Mouse (Mus musculus) ES-E14 (cell line): Measurements from ENCODE around the gene Polr1a. TPM values are rescaled to one million over a fixed set of nuclear protein-coding genes. Genes with fewer than 3 reads are reported as not detected.

ENCODE experiments used
- DNase-seq: peaks from one replicate; pipeline ENCODE4 v3.0.0-alpha.2; 2013; ENCODE audit warnings: low read depth, low spot score
- H3K27ac ChIP-seq: 2 replicates; pipeline ENCODE4 v1.5.1; 2012; ENCODE audit warnings: low read depth, mild to moderate bottlenecking, low read length, moderate library complexity, mixed read lengths; ENCODE audit not compliant: poor library complexity, insufficient read depth, severe bottlenecking
- H3K36me3 ChIP-seq: 2 replicates; pipeline ENCODE4 v1.6.1; 2012; ENCODE audit warnings: mild to moderate bottlenecking, low read length, moderate library complexity, mixed read lengths; ENCODE audit not compliant: control insufficient read depth, poor library complexity, insufficient read depth, severe bottlenecking
- H3K4me1 ChIP-seq, 2 experiments: fragments of 150-350 bp in 1 of 2; sonication (generic) in 1 of 2; 2 replicates each; pipeline ENCODE4 v1.6.1; 2012; ENCODE audit warnings: low read length in 2 of 2, mild to moderate bottlenecking in 1 of 2, mixed read lengths in 1 of 2; ENCODE audit not compliant: control insufficient read depth in 2 of 2, insufficient read depth in 2 of 2, poor library complexity in 1 of 2
- H3K4me3 ChIP-seq, 2 experiments: fragments of 150-350 bp in 1 of 2; sonication (generic) in 1 of 2; 2 replicates each; pipeline ENCODE4 v1.5.1; 2012; ENCODE audit warnings: low read length in 2 of 2, low read depth in 1 of 2, mild to moderate bottlenecking in 1 of 2, mixed read lengths in 1 of 2; ENCODE audit not compliant: insufficient read depth in 1 of 2, poor library complexity in 1 of 2, severe bottlenecking in 1 of 2
- H3K9ac ChIP-seq: 2 replicates; pipeline ENCODE4 v1.6.1; 2012; ENCODE audit warnings: low read depth, mild to moderate bottlenecking, low read length, mixed read lengths; ENCODE audit not compliant: poor library complexity, insufficient read depth, severe bottlenecking
- H3K9me3 ChIP-seq: fragments of 150-350 bp; sonication (generic); 2 replicates; pipeline ENCODE4 v1.6.1; 2012; ENCODE audit warnings: low read depth, mild to moderate bottlenecking, low read length; ENCODE audit not compliant: control insufficient read depth, insufficient read depth
- CHD2 ChIP-seq: IDR thresholded peaks from 2 replicates; pipeline ENCODE4 v1.6.1; 2014; ENCODE audit warnings: mild to moderate bottlenecking, low read depth, low read length, inconsistent platforms
- HCFC1 ChIP-seq: IDR thresholded peaks from 2 replicates; pipeline ENCODE4 v1.6.1; 2012; ENCODE audit warnings: low read length, inconsistent platforms, borderline replicate concordance; ENCODE audit not compliant: insufficient read depth
- MAFK ChIP-seq: IDR thresholded peaks from 2 replicates; pipeline ENCODE4 v1.6.1; 2014; ENCODE audit warnings: mild to moderate bottlenecking, low read depth, low read length, inconsistent platforms; ENCODE audit not compliant: insufficient read depth
- ZC3H11A ChIP-seq: IDR thresholded peaks from 2 replicates; pipeline ENCODE4 v1.6.1; 2012; ENCODE audit warnings: low read depth, mild to moderate bottlenecking, inconsistent platforms, low read length, borderline replicate concordance
- ZNF384 ChIP-seq: IDR thresholded peaks from 2 replicates; pipeline ENCODE4 v1.6.1; 2012; ENCODE audit warnings: low read depth, low read length, inconsistent platforms
- in situ Hi-C, 2 experiments: fragments of 600-800 bp; cut with MboI; formaldehyde crosslinking; loops; one replicate each; pipeline ENCODE4 v1.15.1; 2025; ENCODE audit warnings: low sequenced_read_pairs in 2 of 2, inconsistent platforms in 1 of 2; ENCODE audit not compliant: unreplicated experiment in 2 of 2
- total RNA-seq: library from RNA; depleted of rRNA; stranded (reverse); fragments of 300-350 nt; gene quantifications from 2 replicates; pipeline ENCODE4 v1.2.3, GENCODE M21; 2012

Gene Polr1a
- total RNA-seq, 1 experiment, result 111 TPM

- DNase-seq, result no peak
- in situ Hi-C loops, result no loop called here
- Histone ChIP-seq H3K36me3 (peaks cover 25% of the 10 kb centered on the region), H3K4me3 (no peak overlapping the region), H3K27ac (no peak overlapping the region), H3K9ac (no peak overlapping the region), H3K4me1 (no peaks in the 10 kb centered on the region), H3K9me3 (peaks cover 12% of the 10 kb centered on the region; the same call in 1 of the 2 replicates)
- no peak for TF ChIP-seq HCFC1
- TF ChIP-seq MAFK, result no peak
- TF ChIP-seq ZNF384, result no peak
- no peak for TF ChIP-seq ZC3H11A
- TF ChIP-seq CHD2, result no peak
These were observed 53.3 kb downstream of the Polr1a start for GRCm38 (mm10) chr6:71962119-71962518.

- H3K27ac ChIP-seq, result no peak overlapping the region
- no peak overlapping the region for H3K4me3 ChIP-seq
- no peak for DNase-seq
- no peak for TF ChIP-seq CHD2
- TF ChIP-seq ZNF384, result no peak
- no peak for TF ChIP-seq ZC3H11A
- TF ChIP-seq MAFK, result no peak
- peaks cover 12% of the 10 kb centered on the region; the same call in 1 of the 2 replicates for H3K9me3 ChIP-seq
- in situ Hi-C loops, result no loop called here
- peaks cover 28% of the 10 kb centered on the region for H3K36me3 ChIP-seq
- H3K4me1 ChIP-seq, result no peaks in the 10 kb centered on the region
- H3K9ac ChIP-seq, result no peak overlapping the region
These were observed 53.9 kb downstream of the Polr1a start for GRCm38 (mm10) chr6:71962706-71963105.

- Histone ChIP-seq H3K36me3 (peaks cover 33% of the 10 kb centered on the region), H3K27ac (no peak overlapping the region), H3K9ac (no peak overlapping the region), H3K4me1 (no peaks in the 10 kb centered on the region), H3K9me3 (peaks cover 12% of the 10 kb centered on the region; the same call in 1 of the 2 replicates), H3K4me3 (no peak overlapping the region)
- in situ Hi-C loops, result no loop called here
- no peak for TF ChIP-seq CHD2
- no peak for TF ChIP-seq ZC3H11A
- no peak for TF ChIP-seq ZNF384
- no peak for TF ChIP-seq MAFK
- TF ChIP-seq HCFC1, result no peak
- DNase-seq, result no peak
These were observed 54.7 kb downstream of the Polr1a start for GRCm38 (mm10) chr6:71963561-71963960.

- H3K36me3 ChIP-seq, result peaks cover 45% of the 10 kb centered on the region
These were observed 57.9 kb downstream of the Polr1a start for GRCm38 (mm10) chr6:71966683-71967303.

More at GRCm38 (mm10) chr6:71966683-71967303, 57.9 kb downstream of the Polr1a start:
- no peaks in the 10 kb centered on the region for H3K4me1 ChIP-seq
- H3K9me3 ChIP-seq, result 0 out of 2 replicates have a peak, but pooled peaks cover 2% of the 10 kb centered on the region
- no peak for DNase-seq
- H3K4me3 ChIP-seq, result no peak overlapping the region
- no peak overlapping the region for H3K9ac ChIP-seq
- no peak overlapping the region for H3K27ac ChIP-seq
- in situ Hi-C loops, result no loop called here
- TF ChIP-seq ZNF384 (no peak), ZC3H11A (no peak), CHD2 (no peak), MAFK (no peak), HCFC1 (no peak)
